Mouse (Mus musculus) embryo, embryonic 11 days (tissue): ENCODE measurements around the gene Capn11.
"Not testable (repeated sequence)": the region's sequence is repeated elsewhere in the genome, so short reads cannot be mapped to it uniquely, and the experiment has no call there.

Source experiments
- DNase-seq: peaks from one replicate; pipeline ENCODE4 v3.0.0-alpha.2; 2015

The Capn11 gene

GRCm38 (mm10) chr17:45626577-45627134, 32.5 kb downstream of the Capn11 start:
- DNase-seq = peak; percentile 90

GRCm38 (mm10) chr17:45623425-45623824, 35.7 kb downstream of the Capn11 start:
- not testable (repeated sequence) for DNase-seq

DNA sequence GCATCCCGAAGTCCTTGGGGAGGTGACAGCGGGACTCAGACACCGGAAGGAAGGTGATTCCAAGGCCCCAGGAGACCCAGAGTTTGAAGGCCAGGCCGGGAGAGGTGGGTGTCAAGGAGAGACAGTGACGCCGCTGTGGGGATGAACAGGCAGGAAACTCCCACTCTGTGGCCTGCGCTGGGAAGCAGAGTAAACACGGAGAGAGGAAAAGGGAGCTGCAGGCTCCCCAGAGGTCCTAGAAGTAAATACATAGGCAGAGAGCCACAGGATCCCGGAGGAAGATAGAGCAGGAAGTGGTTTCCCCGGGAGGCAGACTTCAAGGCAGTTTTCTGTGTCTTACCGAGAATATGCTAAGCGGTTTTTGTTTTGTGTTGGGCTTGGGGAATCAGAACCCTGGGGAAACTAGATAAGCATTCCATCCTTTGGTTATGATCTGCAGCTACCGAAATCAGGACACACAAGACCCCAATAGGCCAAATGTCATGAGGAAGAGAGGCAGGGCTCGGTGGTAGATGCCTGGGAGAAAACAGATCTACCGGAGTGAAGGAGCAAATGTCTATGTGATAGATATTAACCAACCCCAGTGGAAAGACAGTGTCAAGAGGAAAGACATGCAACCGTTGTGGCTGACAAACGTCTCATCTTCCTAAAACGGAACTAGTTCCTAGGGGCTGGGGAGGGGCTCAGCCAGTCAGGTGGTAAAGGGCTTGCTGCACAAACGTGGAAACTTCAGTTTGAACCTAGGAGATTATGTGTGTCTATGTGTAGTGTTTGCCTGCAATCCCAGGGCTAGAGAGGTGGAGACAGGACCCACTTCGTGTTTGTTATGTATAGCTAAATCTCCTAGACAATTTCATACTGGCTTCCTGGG, 39.5 kb downstream of the Capn11 start:
- no peak for DNase-seq

DNA sequence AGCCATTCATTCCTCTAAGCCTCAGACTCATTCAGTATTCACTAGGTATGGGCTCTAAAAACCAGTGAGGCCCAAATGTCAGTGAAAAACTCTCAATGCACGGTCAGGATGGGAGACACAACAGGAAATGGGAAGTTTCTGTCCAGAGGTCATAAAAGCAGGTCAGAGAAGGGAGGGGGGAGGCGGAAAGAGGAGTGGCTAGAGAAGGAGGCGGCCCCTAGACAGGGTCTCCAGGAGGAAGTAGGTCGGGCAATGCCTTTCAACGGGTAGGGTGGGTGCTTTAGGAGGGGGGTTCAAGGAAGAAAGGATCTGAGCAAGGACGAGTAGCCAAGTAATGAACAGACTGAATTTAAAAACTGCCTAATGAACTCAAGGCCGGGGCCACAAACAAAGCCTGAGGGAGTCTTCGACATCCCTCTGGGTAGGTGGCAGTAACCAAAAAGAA, 40.2 kb downstream of the Capn11 start:
- peak; percentile 61 for DNase-seq

DNA sequence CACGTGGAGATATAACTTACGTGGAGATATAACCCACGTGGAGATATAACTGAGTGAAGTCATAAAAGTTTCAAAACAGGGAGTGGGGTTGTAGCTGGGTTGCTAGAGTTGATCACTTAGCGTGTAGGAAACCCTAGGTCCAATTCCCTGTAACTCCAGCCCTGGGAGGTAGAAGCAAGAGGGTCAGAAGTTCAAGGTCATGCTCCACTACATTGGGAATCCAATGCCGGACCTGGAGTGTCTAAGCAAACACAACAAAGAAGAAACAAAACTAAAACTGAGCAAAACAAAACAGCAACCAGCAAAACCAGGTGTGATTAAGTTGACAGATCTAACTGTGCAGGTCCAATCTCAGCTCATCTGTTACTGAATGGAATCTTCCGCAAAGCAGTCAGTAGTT, 41.5 kb downstream of the Capn11 start:
- DNase-seq = no peak

- DNase-seq = no peak
These were observed 42.4 kb downstream of the Capn11 start for GRCm38 (mm10) chr17:45616679-45617078.

GRCm38 (mm10) chr17:45616046-45616650, 43.0 kb downstream of the Capn11 start:
- no peak for DNase-seq

DNA sequence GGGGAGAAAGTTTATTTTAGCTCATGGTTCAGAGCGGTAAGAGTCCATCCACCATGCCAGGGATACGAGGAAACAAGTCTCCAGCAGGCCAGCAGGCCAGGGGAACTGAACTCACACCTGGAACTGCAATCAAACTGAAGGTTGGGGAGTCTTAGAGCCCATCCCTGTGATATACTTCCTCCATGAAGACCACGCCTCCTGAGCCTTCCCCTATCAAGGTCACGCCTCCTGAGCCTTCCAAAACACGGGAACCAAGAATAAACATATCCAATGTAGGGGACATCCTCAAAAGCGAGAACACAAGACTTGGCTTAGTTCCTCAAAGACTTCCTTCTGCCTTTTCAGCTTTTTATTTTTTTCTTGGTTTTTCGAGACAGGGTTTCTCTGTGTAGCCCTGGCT, 46.2 kb downstream of the Capn11 start:
- DNase-seq = no peak

DNA sequence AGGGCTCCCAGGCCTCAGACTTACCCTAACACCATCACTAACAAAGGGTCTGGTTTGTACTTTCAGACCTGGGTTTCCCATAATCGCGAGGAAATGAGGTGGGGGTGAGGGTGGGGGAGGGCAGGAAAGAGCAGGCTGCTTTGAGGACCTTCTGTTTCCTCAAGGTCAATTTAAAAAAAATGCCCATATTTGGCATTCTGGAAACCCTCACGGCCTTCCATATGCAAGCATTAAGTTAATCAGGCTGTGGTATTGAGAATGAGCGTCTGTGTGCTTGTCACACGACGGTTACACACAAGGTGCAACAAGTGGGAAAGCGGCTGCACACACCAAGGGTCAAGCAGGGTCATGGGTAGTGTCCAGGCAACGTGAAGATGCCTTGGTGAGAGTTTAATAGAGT, 47.1 kb downstream of the Capn11 start:
- DNase-seq = no peak

DNA sequence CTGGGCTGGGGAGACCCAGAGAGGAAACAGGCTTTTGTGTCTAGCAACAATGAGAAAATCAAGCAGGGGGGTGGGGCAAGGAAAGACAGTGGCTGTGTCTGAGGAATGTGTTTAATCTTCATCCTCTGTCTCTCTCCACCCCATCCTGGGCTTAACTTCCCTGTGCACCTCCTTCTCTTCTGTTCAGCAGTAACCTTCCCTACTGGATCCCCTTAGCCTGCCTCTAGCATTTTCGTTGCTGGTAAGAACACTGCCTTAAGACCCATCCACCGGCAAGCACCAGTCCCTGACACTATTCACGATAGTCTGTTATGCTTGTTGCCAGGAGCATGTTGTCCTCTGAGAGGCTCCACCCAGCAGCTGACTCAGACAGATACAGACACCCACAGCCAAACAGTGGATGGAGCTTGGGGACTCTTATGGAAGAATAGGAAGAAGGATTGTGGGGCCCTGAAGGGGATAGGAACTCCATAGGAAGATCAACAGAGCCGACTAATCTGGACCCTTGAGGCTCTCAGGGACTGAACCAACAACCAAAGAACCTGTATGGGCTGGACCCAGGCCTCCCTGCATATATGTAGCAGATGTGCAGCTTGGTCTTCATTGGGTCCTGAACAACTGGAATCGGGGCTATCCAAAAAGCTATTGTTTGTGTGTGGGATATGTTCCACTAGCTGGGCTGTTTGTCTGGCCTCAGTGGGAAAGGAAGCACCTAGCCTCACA, 48.8 kb downstream of the Capn11 start:
- no peak for DNase-seq

- DNase-seq = no peak
These were observed 50.7 kb downstream of the Capn11 start for GRCm38 (mm10) chr17:45608396-45608795.

DNA sequence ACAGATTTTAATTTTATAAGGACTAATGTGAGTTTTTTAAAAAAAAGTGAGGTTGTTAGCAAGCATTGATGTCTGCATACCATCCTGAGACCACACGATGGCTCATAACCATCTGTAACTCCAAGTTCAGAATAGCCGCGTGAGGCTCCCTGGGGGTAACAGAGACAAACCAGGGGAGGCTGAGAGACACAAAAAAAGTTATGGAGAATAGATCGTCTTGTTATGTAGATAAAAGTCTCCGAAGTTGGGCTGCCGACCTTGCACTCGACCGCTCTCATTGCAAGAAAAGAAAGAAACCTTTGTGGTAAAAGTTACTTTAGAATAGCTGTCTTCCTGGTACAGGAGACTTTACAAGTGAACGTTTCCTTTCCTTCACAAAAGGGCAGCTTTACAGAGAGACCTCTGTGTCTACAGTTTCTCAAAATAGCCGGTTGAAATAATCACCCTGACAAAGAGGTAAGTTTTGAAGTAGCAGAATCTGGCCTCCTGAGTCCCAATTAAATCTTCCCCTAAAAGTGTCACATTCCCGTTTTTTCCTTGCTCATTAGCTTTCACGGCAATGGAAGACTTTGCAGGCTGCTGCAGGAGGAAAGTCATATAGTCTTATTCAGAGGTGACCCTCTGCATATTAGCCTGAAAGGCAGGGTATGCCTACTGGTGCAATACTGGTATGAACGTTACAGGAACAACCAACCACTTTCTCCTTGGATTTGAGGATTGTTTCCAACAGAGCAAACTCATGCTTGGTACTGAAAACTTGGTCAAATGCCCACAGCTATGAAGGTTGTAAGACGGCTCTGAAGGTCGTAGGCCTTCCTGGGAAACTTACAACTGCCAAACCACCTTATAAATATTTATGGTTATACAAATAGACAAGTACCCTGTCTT, 51.9 kb downstream of the Capn11 start:
- DNase-seq = no peak

GRCm38 (mm10) chr17:45602984-45603383, 56.1 kb downstream of the Capn11 start:
- no peak for DNase-seq

- DNase-seq = peak; percentile 54
These were observed 57.2 kb downstream of the Capn11 start, which contains the start of gene Mymx for GRCm38 (mm10) chr17:45601877-45602304. TSS of gene Mymx (minus strand) at chr17:45602102.

GRCm38 (mm10) chr17:45601325-45601724, 57.8 kb downstream of the Capn11 start:
- DNase-seq = peak; percentile 23

GRCm38 (mm10) chr17:45600267-45600666, 58.9 kb downstream of the Capn11 start:
- DNase-seq = no peak

DNA sequence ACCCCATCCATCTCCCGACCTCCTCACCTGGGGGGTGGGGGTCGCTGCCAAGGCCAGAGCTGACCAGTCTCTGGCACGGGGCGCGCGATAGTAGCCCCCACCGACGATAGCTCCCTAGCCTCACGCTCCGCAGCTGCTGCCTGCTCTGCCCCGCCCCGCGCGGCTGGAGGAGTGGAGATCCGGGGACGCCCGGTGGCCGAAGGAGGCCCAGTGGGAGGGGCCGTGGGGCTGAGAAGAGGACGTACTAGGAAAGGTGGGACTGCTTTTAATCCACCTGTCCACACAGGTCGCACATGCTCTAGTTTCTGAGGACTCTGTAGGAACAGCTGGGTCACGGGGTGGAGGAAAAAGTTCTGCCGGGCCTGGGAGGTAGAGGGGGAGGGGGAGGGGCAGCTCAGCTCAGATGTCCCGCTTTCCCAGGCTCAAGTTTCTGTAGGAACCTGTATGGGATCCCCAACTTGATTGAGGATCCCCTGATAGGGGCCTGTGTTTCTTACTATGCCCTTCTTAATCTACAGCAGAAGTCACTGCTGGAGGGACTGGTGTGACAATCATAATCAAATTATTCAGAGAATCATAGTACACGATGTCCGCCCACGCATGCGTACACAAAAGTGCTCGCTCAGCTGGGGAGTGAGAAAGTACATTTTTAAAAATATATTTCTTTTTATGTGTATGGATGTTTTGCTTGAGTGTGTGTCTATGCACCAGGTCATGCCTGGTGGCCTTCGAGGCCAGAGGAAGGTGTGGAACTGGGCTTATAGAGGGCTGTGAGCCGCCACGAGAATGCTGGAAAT, 59.5 kb downstream of the Capn11 start, which contains the start of gene Slc29a1:
Gene Slc29a1, minus strand, starts transcription at position 161 of the 797 bp plus-strand sequence.
- peak; percentile 79 for DNase-seq

GRCm38 (mm10) chr17:45598891-45599290, 60.2 kb downstream of the Capn11 start:
- DNase-seq = no peak

GRCm38 (mm10) chr17:45598376-45598775, 60.7 kb downstream of the Capn11 start:
- DNase-seq = no peak

DNA sequence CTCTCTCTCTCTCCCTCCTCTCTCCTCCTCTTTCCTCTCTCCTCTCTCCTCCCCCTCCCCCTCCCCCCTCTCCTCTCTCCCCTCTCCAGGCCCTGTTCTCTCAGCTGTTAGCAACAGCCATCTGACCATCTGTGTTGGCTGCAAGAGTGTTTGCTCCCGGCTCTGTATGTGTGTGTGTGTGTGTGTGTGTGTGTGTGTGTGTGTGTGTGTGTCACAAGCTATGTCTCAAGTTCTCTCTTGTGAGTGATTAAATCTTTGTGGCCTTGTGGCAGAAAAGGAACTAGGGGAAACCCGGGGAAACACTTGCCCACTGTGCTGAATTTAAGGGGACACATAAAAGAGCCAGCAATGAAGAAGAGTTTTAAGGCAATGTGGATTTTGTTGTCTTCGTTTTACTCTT, 61.3 kb downstream of the Capn11 start:
- DNase-seq = peak; percentile 56
